Mouse (Mus musculus) central nervous system, embryonic 18 days (tissue): ENCODE measurements around the gene Fibin. TPM values are rescaled to one million over a fixed set of nuclear protein-coding genes. Genes with fewer than 3 reads are reported as not detected.

ENCODE experiments used
- polyA plus RNA-seq: library from polyadenylated mRNA; depleted of rRNA; stranded (reverse); fragments of >200 nt; gene quantifications from 2 replicates; pipeline ENCODE4 v1.2.3, GENCODE M21; 2012; rRNA removed

Fibin gene
- polyA plus RNA-seq, result 2.7 and 5.6 TPM in 2 replicates

DNA sequence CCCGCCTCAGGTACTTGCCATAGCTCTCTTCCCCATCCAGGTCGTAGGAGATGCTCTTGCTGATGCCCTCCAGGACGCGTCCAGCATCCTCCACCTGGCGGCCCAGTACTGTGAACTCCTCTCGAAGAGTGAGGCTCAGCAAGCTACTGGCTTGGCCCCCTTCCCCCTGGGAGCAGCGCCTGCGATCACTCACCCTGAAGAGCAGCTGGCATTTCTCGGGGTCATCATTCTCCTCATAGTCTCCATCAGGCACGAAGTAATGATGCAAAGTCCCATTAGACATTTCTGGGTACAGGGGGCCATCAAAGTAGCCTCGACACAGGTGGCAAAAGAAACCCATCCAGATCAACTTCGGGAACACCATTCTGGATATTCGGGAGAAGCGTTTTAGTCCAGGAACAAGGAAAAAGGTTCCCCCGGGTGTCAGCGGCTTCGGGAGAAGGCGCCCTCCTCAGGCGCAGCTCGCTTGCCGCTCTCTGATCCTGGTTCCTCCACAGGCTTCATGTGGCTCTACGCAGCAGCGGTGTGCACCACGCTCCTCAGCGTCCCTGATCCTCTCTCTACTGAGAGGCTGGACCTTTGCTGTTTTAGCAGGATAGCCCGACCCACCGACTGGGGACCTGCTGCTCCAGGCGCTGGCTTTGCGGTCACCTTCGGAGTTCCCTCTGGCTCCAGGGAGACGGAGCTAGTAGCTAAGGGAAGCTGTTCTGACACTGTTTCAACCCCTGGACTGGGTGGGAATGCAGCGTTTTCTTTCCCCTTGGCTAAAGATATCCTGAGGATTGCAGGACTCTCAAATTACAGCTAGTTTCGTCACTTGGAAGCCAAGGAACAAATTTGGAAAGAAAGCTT is at the start of gene Fibin:
TSS of gene Fibin (minus strand) at position 752 of the 852 bp plus-strand sequence.

DNA sequence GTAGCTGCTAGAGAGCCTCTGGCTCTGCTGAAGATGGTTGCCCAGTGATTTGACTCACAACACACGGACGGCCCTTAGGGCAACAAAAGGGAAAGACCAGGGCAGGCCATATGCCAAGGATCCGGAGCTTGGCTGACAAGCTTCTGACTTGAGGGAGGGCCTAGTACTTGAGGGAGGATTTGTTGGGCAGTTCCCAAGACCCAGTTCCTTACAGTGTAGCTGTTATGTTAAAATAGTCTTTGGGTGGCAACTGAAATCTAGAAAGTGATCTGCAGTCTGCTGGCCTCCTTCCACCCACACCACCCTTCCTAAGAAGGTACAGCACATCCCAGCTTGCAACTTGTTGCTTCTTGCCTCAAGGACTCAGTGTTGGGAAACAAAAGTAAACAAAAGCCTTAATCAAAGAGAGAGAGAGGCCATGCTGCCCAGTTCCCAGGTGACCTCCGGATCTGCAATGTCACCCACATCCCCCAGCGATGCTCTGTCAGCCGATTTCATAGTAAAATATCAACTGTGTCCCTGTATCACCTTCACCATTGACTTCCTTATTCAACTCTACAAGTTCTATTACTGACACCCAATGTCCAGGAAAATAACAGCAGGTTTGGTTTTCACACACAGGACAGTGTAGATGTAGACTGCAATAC is 48.4 kb downstream of the Fibin start, which contains the start of gene Bbox1:
TSS of gene Bbox1 (minus strand) at position 52 of the 647 bp plus-strand sequence.

Other genes with a start within 250 kb of the Fibin start
- 0.58 and 1.1 TPM in 2 replicates for gene Bbox1, start 48.6 kb downstream of the Fibin start, polyA plus RNA-seq
- not detected in 2 replicates for gene Slc5a12, start 234.1 kb upstream of the Fibin start, polyA plus RNA-seq